Mouse (Mus musculus): ENCODE data around the gene Ptges3l.
"Not testable (repeated sequence)": the region's sequence is repeated elsewhere in the genome, so short reads cannot be mapped to it uniquely, and the experiment has no call there.

Ptges3l gene

DNA sequence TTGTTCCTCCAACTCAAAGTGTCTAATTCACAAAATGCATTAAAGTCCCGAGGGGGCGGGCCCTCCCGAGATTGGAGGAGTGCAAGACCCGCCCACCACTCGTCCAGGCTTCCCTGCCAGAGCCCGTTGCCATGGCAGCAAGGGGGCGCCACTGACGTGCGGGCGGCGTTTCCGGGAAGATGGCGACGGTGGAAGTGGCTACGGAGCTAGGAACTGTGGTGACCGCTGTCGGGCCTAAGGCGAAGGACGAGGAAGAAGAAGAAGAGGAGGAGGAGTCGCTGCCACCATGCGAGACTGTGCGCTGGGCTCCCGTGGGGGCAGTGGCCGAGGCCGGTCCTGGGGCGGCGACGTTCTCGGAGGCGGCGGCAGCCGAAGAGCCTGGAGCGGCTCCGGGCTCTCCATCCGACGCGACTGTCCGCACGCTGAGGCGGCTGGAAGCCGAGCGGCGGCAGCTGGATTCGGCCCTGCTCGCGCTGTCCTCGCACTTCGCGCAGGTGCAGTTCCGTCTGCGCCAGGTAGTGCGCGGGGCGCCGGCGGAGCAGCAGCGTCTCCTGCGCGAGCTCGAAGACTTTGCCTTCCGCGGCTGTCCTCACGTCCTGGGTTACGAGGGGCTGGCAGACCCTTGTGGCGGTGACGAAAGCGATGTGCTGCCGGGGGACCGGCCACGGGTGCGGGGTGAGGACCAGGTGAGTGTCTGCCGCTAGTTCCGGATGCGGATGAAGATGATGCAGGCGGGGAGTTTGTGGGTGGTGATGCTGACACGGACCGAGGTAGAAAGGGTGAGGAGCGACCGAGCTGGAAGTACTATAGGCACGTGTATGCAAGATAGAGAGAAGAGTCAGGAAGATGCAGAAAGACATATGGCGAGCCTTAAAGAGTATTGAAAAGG lies at the start of gene Ptges3l, which contains the start of gene Rundc1:
Gene Ptges3l, minus strand, starts transcription at position 409 of the 889 bp plus-strand sequence.
Gene Rundc1, plus strand, starts transcription at position 161 of the 889 bp plus-strand sequence.
- peak; percentile 98 for DNase-seq

- no peak for DNase-seq
These were observed 49.2 kb upstream of the Ptges3l start for GRCm38 (mm10) chr11:101474298-101474697.

GRCm38 (mm10) chr11:101473686-101474085 lies 48.6 kb upstream of the Ptges3l start:
- not testable (repeated sequence) for DNase-seq

DNA sequence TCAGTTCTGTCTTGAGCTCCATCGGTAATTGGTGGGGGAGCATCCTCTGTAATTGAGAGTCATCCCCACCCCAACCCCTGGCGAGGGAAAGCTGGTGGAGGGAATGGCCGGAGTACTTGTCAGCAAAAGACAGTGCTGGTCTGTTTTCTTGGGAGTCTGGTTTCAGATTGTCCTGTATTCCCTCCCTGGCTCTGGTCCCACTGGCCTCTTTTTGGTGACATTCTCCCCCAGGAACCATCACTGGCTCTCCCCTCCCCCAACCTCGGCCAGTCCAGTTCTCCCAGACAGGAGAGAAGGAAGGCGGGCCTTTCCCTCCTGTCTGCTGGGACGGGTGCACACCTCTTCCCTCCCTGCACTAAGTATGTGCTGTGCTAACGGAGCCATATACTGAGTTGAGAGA lies 47.2 kb upstream of the Ptges3l start:
- no peak for DNase-seq

DNA sequence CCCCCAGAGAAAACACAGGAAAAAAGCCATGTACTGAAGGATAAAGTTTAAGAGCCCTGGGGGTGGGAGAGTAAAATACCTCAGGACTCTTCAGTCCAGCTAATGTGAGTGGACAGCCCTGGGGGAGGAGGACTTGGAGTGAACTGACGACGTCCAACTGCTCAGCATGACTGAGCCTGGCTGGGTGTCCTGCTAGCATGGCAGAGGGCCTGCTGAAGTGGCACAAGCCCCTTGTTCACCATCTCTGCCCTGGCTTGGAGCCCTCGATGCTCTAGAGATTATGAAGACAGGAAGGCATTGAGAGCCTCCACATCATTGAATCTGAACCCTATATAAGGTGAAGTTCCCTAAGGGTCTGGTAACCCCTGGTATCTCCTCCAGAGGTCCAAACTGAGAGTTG lies 46.8 kb upstream of the Ptges3l start:
- no peak for DNase-seq

DNA sequence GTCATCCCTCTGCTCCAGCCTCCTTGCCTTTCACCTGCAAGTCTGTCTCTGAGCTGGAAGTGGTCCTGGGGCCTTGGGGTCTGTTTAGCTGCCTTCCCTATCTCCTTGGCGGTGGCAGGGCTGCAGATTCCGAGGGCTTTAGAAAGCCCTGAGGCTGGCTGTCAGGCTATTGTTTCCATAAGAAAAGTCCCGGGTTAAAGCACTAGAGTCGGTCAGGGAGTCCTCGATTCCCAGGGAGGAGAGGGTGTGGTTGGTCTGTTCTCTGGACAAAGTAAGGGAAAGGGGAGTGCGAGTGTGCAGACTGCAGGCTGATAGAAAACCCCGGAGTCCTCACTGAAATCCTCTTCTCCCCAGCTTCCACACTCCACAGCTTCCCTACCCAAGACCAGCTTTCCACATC lies 45.1 kb upstream of the Ptges3l start:
- DNase-seq, result no peak

DNA sequence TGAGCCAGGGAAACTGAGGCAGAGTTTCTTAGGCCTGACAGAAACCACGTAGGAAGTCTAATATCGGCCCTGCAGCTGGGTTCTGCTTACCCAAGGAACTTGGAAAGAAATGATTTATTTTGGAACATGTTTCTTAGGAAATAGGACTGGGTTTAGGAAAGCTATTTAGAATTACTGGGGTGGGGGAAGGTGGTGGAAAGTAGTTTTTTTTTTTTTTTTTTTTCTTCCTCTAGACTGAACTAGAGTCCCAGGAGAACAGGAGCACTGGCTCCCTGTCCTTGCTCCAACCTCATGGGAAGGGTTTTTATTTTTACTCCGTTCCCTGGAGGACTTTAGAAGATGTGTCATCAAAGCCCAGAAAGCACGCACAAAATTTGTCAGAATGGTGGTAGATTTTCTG lies 44.0 kb upstream of the Ptges3l start:
- DNase-seq, result no peak

DNA sequence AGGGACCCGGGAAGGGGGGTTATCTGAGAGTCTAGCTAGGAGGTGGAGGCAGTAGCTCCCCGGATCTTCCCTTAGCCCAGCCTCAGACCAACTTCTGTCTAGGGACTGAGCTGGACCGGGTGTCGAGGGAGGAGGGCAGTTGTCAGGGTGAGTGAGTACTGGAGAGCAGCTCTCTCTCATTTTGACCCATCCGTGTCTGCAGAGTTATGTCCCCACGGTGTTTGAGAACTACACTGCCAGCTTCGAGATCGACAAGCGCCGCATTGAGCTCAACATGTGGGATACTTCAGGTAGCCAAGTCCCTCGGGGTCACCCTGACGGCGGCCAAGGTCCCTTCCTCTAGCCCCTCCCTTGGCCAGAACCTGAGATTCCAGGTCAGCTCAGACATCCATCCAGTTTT lies 43.6 kb upstream of the Ptges3l start:
- DNase-seq, result no peak

- no peak for DNase-seq
These were observed 43.1 kb upstream of the Ptges3l start for GRCm38 (mm10) chr11:101468263-101468688.

GRCm38 (mm10) chr11:101467477-101468262 lies 42.5 kb upstream of the Ptges3l start:
- peak; percentile 75 to 79 for DNase-seq

DNA sequence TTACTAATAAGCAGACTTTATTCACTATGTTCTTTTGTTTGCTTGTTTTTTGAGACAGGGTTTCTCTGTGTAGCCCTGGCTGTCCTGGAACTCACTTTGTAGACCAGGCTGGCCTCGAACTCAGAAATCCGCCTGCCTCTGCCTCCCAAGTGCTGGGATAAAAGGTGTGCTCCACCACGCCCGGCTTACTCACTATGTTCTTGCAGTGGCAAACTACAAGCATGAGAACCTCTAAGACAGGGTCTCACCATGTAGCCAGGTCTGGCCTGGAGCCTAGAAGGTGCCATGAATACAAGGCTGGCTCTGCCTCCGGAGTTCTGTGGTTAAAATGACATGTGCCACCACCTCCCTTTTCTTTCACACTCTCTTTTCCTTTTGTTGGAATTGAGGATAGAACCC lies 41.4 kb upstream of the Ptges3l start:
- DNase-seq, result not testable (repeated sequence)

- peak; percentile 69 to 73 for DNase-seq
These were observed 40.9 kb upstream of the Ptges3l start, which contains the start of gene Vat1 for GRCm38 (mm10) chr11:101465869-101466551. Vat1 (minus strand) TSS chr11:101466230.

DNA sequence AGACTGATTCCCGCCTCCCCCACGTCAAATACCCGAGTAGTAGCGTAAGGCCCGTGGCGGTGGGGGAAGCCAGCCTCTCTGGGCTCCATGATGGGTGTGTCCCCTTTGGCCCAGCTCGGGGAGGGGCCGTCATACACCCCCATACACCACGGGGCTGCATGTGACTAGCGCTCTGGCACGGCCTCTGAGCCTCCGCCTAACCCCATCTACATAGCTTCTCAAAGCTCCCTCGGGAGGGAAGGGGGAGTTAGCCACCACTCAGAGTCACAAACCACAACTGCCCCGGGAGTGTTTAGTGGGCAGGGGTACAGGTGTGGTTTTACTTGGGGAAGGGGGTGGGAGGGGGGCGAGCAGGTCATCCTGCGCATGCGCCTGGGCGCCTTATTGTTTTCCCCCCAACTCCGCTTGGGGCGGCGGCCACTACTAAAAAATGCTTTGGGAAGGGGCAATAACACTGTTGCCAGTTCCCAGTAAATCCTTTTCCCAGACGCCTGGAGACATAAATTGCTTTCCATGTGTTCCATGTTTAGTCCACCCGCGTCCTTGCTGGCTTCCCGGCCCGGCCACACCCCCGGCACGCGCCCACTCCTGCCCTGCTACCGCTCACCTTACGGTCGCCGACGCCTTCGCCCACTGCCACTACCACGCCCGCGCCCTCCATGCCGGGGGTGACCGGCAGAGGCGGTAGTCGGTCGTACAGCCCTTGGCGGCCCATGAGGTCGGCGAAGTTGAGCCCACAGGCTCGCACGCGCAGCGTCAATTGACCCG lies 40.2 kb upstream of the Ptges3l start:
- peak; percentile 36 to 57 for DNase-seq

- no peak for DNase-seq
These were observed 39.3 kb upstream of the Ptges3l start, which contains the start of gene Rnd2 for GRCm38 (mm10) chr11:101464211-101465100. Rnd2 (plus strand) TSS chr11:101464999.

GRCm38 (mm10) chr11:101462583-101463440 lies 37.7 kb upstream of the Ptges3l start:
- DNase-seq, result no peak

DNA sequence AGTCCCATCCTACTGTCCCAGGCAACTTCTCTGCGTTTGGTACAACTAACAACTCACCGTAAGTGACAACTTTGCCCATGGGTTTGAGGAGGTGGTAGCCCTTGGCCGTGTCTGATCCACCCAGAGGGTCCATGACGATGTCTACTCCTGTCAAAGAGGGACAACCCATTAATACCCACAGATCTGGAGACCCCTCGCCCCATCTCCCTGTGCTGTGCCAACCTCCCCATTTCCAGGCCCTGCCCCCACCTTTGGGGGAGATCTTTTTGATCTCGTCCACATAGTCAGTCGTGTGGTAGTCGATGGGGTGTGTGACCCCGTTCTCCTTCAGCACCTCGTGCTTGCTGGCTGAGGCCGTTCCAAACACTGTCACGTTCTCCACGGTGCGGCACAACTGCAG lies 37.0 kb upstream of the Ptges3l start:
- no peak for DNase-seq

GRCm38 (mm10) chr11:101460321-101460720 lies 35.2 kb upstream of the Ptges3l start:
- DNase-seq, result no peak

- DNase-seq, result no peak
These were observed 34.6 kb upstream of the Ptges3l start for GRCm38 (mm10) chr11:101459716-101460115.

GRCm38 (mm10) chr11:101458217-101458616 lies 33.1 kb upstream of the Ptges3l start:
- no peak for DNase-seq

DNA sequence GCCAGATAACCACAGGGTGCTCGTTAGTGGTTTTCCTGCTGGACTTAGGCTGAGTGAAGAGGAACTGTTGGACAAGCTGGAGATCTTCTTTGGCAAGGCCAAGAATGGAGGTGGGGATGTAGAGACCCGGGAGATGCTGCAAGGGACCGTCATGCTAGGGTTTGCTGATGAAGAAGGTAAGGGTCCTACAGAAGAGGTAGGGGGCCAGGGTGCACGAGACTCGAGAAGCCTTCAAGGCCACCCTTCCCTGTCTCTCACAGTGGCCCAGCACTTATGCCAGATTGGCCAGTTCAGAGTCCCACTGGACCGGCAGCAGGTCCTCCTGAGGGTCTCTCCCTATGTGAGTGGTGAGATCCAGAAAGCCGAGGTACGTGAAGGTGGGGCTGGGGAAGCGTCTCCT lies 32.5 kb upstream of the Ptges3l start:
- DNase-seq, result no peak

Measured in thymus, postnatal 36 days (tissue).